Mouse (Mus musculus) olfactory bulb, adult 2 months (tissue): ENCODE measurements at regions not wholly inside any gene's neighbourhood (a gene's known extent, or its start where the extent isn't known, plus 50 kb on each side); places are given as distances from the start of the nearest gene placed in this dataset.

Source experiments
- CTCF ChIP-seq: fragments of 200-500 bp; IDR thresholded peaks from 2 replicates; pipeline ENCODE4 v1.5.1; 2012; ENCODE audit warnings: low read depth, mild to moderate bottlenecking, low read length, moderate library complexity; ENCODE audit not compliant: insufficient read depth
- POLR2A ChIP-seq: fragments of 200-500 bp; IDR thresholded peaks from 2 replicates; pipeline ENCODE4 v1.6.1; 2012; ENCODE audit warnings: mild to moderate bottlenecking, low read depth, low read length, moderate library complexity; ENCODE audit not compliant: insufficient read depth

- TF ChIP-seq CTCF = no peak
- no peak for TF ChIP-seq POLR2A
Measured at GRCm38 (mm10) chr13:31276005-31276644, 279.8 kb upstream of the Foxq1 start.
